Mouse (Mus musculus): Measurements from ENCODE around the gene Ggt7. TPM values are rescaled to one million over a fixed set of nuclear protein-coding genes. Genes with fewer than 3 reads are reported as not detected.

The Ggt7 gene
- total RNA-seq (2023) = not detected

DNA sequence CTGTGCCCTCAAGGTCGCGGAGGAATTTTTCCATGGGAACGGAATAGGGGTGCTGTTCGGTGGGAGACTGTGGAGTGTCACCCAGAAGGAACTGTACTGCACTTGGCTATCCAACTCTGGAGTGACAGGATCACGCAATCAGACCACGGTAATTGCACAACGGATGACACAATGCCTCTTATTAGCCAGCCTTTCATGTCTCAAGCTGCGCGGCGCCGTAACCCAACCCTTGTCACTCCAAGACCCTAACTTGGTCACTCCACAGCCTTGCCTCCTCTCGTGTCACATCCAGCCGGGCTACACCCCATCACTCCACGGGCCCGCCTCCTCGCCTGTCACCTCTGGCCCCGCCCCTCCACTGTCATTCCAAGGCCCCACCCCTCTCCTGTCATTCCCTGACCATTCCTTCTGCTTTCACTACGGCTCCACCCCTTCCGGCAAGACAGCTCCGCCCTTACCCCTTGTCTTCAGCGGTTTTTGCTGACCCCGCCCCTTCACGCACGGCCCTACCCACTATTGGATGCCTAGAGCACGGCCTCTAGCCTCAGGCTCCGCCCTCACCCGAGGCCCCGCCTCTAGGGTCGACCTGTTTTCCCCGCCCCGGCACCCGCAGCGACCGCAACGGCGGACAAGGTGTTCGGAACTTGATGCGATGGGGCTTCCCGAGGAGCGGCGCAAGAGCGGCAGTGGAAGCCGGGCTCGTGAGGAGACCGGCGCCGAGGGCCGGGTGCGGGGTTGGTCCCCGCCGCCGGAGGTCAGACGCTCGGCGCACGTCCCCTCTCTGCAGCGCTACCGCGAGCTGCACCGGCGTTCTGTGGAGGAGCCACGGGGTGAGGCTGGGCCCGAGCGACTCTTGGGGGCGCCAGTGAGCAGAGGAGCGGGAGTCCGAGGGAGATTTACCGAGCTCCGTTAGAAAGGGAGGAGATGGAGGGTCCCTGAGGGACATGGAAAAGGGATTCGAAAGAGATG, at the start of gene Ggt7, which contains the start of gene Acss2:
TSS of gene Ggt7 (minus strand) at position 783 of the 969 bp plus-strand sequence.
TSS of gene Acss2 (plus strand) at position 494 of the 969 bp plus-strand sequence.

DNA sequence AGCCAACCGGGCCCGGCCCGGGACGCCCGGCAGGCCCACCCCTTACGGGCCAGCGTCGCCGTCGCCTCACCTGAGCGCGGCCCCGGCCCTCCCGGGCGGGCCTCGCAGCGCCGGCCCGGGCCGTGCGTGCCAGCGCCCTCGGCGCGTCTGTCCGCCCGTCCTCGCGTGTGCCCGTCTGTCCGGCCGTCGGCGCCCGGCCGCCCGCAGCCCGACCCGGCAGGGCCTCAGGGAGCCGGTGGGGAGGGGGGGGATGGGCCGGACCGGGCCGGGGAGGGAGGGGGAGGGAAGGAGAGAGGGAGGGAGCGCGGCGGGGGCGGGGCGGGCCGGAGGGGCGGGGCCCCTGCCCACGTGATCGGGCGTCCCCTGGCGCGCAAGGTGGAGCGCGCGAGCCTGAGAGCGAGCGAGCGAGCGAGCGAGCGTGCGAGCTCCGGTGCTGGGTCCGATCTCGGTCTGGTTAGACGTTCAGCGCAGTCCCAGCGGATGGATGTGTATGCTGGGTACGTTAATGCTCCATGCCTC, 44.4 kb downstream of the Ggt7 start, which contains the start of gene Ncoa6:
TSS of gene Ncoa6 (minus strand) at position 325 of the 519 bp plus-strand sequence.

Other genes starting within 250 kb of the Ggt7 start
- gene Map1lc3a, start 241.9 kb downstream of the Ggt7 start, total RNA-seq (2023) = 10 to 100 TPM; 48.5 to 57.6 TPM
- 10 to 100 TPM; 17.7 to 20.2 TPM for gene Pigu, start 160.8 kb downstream of the Ggt7 start, total RNA-seq (2023)
- 100 to 1,000 TPM; 174 to 200 TPM for gene Trp53inp2, start 137.2 kb downstream of the Ggt7 start, total RNA-seq (2023)
- gene Ncoa6, start 44.3 kb downstream of the Ggt7 start, total RNA-seq (2023) = 10 to 100 TPM; 60.0 to 70.4 TPM
- gene Acss2, start 289 bp downstream of the Ggt7 start, total RNA-seq (2023) = 10 to 100 TPM; 15.5 to 16.7 TPM
- 10 to 100 TPM; 33.7 to 39.6 TPM for gene Gss, start 74.6 kb upstream of the Ggt7 start, total RNA-seq (2023)
- under 1 TPM in 1 of 2 experiments, not detected in 1; 0.12 TPM for gene Myh7b, start 93.0 kb upstream of the Ggt7 start, total RNA-seq (2023)
- 100 to 1,000 TPM; 187 to 191 TPM for gene Trpc4ap, start 174.1 kb upstream of the Ggt7 start, total RNA-seq (2023)
- 10 to 100 TPM; 46.1 to 49.8 TPM for gene Edem2, start 211.2 kb upstream of the Ggt7 start, total RNA-seq (2023)
- not detected for gene Gm17581, start 217.6 kb upstream of the Ggt7 start, total RNA-seq (2023)
- 1 to 10 TPM; 2.0 to 2.3 TPM for gene Procr, start 232.9 kb upstream of the Ggt7 start, total RNA-seq (2023)

Data from monocyte, adult 59 days (primary cell).